Mouse (Mus musculus) adrenal gland, postnatal 10 days (tissue): ENCODE results near the gene Mlst8. TPM values are rescaled to one million over a fixed set of nuclear protein-coding genes. Genes with fewer than 3 reads are reported as not detected.
A peak's percentile ranks its signal among the peaks of the same experiment; 100 is the strongest.

Source experiments
- DNase-seq: peaks from one replicate; pipeline ENCODE4 v3.0.0; 2021; ENCODE audit warnings: mixed read lengths
- long read RNA-seq, 2 experiments: library from polyadenylated mRNA; stranded (forward); transcript quantifications; one replicate each; pipeline ENCODE4 v2.0.0; 2021
- total RNA-seq, 2 experiments: library from RNA; stranded (reverse); gene quantifications; 2 replicates each; pipeline ENCODE4 v1.2.3; 2021

Mlst8 gene
- total RNA-seq, result 10 to 100 TPM; 20.3 to 23.9 TPM
- long read RNA-seq, experiment 1, partial matches to known transcripts, result 1 of 17 reads
- long read RNA-seq, experiment 1, other reads (novel, unspliced or antisense), result 12 of 17 reads
- long read RNA-seq, experiment 2, partial matches to known transcripts, result 0 of 18 reads
- long read RNA-seq, experiment 2, other reads (novel, unspliced or antisense), result 10 of 18 reads

- peak; percentile 98 for DNase-seq
Observed at GRCm38 (mm10) chr17:24478663-24479380, at the start of gene Mlst8. Gene Mlst8 (minus strand): TSS chr17:24479078.

GRCm38 (mm10) chr17:24528560-24528918, 49.7 kb upstream of the Mlst8 start:
- no peak for DNase-seq

GRCm38 (mm10) chr17:24527723-24528559, 49.1 kb upstream of the Mlst8 start, which contains the start of gene Traf7:
Gene Traf7 (minus strand): TSS chr17:24527938.
- DNase-seq, result peak; percentile 92

GRCm38 (mm10) chr17:24527315-24527714, 48.4 kb upstream of the Mlst8 start:
- DNase-seq, result no peak

GRCm38 (mm10) chr17:24524734-24525133, 45.9 kb upstream of the Mlst8 start:
- DNase-seq, result no peak

- DNase-seq, result no peak
Observed at GRCm38 (mm10) chr17:24520450-24520849, 41.6 kb upstream of the Mlst8 start.

GRCm38 (mm10) chr17:24514270-24515257, 35.7 kb upstream of the Mlst8 start:
- no peak for DNase-seq

- DNase-seq, result peak; percentile 77
Observed at GRCm38 (mm10) chr17:24513609-24514008, 34.7 kb upstream of the Mlst8 start.

GRCm38 (mm10) chr17:24507806-24508460, 29.1 kb upstream of the Mlst8 start:
- DNase-seq, result peak; percentile 54

- no peak for DNase-seq
Observed at GRCm38 (mm10) chr17:24507129-24507664, 28.3 kb upstream of the Mlst8 start.

GRCm38 (mm10) chr17:24506332-24507070, 27.6 kb upstream of the Mlst8 start:
- DNase-seq, result peak; percentile 66

GRCm38 (mm10) chr17:24505286-24505955, 26.5 kb upstream of the Mlst8 start:
- DNase-seq, result no peak

- DNase-seq, result no peak
Observed at GRCm38 (mm10) chr17:24504085-24504484, 25.2 kb upstream of the Mlst8 start.

GRCm38 (mm10) chr17:24502208-24502607, 23.3 kb upstream of the Mlst8 start:
- no peak for DNase-seq

GRCm38 (mm10) chr17:24496026-24496425, 17.1 kb upstream of the Mlst8 start:
- no peak for DNase-seq

- DNase-seq, result no peak
Observed at GRCm38 (mm10) chr17:24495443-24495842, 16.6 kb upstream of the Mlst8 start.

GRCm38 (mm10) chr17:24494627-24495335, 15.9 kb upstream of the Mlst8 start:
- DNase-seq, result peak; percentile 72

- no peak for DNase-seq
Observed at GRCm38 (mm10) chr17:24490399-24490798, 11.5 kb upstream of the Mlst8 start.
